Mouse (Mus musculus) spleen, postnatal 4 days (tissue): ENCODE measurements around the gene Trpv2.
A peak's percentile ranks its signal among the peaks of the same experiment; 100 is the strongest.

Experiments
- DNase-seq, 2 experiments: peaks; one replicate each; pipeline ENCODE4 v3.0.0; 2022; ENCODE audit warnings: low spot score in 2 of 2

Gene Trpv2

GRCm38 (mm10) chr11:62604123-62604706 is 29.9 kb downstream of the Trpv2 start:
- DNase-seq: no peak

DNA sequence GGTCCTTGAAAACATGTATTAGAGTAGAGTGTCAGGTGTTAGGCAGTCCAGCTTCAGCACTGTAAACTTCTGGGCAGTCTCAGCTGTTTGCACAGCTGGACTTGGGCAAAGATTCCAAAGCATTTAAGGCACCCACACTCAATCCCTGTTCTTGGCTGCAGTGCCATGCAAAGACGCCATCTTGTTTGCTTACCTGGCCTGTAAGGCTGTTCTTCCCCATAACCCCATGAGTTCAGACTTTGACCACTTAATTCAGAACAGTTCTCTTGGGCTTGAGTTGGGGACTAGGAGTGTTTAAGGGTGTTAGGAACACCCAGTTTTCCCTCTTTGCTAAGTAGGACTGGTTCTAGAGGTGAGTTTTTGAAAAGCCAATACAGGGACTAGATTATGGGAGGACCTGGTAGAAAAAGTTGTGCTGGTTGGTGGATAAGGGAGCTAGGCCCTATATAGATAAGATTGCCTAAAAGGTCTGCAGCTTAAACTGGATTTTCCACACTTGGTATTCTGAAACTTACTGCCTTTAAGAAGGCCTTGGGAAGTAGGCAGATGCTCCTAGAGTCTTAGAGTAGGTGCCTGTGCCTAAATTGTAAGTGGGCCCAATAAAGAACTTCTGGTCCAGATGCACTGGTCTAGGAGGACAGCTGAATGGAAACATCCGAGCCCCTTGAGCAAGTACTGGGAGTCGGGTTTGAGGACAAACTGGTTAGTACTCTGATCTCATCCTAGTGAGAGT is 30.8 kb downstream of the Trpv2 start:
- DNase-seq: no peak

- no peak for DNase-seq
These were observed 31.5 kb downstream of the Trpv2 start for GRCm38 (mm10) chr11:62605619-62606298.

GRCm38 (mm10) chr11:62606299-62607169 is 32.2 kb downstream of the Trpv2 start:
- no peak for DNase-seq

DNA sequence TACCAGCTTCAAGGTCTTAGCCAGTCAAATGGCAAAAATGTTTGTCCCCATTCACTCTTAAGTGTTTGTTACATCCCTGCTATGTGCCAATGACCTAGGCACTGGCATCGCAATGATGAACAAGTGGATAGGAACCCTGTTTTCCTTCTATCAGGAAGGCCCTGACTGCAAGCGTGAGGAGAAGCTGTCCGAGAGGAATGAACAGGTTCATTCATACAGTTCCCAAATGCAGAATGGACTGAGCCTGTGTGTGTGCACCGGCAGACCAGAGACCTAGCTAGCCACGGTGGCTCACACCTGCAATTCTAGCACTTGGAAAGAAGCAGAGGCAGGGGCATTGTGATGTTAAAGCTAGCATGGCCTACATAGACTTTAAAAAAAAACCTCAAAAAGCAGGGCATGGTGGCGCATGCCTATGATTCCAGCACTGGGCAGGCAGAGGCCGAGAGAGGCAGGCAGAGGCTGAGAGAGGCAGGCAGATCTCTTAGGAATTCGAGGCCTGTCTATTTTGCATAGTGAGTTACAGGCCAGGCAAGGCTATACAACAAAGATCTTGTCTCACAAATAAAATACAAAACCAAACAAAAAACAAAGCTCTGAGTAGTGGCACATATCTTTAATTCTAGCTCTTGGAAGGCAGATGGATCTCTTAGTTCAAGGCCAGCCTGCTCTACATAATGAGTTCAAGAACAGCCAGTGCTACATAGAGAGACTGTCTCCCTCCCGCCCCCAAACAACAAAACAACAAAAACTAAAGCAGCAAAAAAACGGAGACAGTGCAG is 33.1 kb downstream of the Trpv2 start:
- no peak for DNase-seq

GRCm38 (mm10) chr11:62607952-62608201 is 33.6 kb downstream of the Trpv2 start:
- DNase-seq: no peak

DNA sequence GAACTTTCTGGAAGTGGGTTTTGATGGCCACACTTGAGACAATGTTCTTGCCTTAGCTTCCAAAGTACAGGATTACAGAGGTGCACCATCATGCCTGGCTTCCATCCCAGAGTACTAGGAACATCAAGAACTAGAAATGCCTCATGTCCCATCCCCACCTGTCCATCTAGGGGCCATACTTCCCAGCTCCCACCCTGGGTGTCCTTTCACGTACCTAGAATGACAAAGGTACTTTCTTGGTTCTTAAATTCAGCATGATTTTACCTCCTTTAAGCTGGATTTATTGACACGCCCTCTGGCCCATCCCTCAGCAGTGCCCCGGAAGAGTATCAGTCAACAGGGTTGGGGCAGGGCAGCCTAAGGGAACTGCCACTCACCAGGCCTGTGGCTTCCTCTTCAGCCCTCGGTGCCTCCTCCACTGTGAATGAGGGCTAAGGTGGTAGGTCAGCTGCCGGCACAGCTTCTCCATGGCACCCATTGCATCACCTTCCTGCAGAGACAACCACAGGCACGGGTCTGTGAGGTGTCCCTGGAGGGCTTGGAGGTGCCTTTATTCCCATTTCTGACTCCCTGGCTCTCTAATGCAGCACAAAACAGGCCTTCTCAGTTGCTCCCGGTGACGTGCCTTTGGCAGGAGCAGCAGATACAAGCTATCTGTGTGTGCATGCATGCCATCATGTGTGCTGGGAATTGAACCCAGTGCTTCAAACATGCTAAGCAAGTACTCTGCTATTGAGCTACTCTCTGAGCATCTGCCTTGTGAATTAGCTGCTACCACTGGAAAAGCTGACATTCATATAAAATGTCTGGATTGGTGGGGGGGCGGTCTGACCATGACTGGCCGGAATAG is 34.8 kb downstream of the Trpv2 start:
- peak in 1 of 2 experiments; percentile 35 for DNase-seq

- DNase-seq: no peak
These were observed 36.0 kb downstream of the Trpv2 start for GRCm38 (mm10) chr11:62610304-62610703.

GRCm38 (mm10) chr11:62612604-62613003 is 38.3 kb downstream of the Trpv2 start:
- no peak for DNase-seq

DNA sequence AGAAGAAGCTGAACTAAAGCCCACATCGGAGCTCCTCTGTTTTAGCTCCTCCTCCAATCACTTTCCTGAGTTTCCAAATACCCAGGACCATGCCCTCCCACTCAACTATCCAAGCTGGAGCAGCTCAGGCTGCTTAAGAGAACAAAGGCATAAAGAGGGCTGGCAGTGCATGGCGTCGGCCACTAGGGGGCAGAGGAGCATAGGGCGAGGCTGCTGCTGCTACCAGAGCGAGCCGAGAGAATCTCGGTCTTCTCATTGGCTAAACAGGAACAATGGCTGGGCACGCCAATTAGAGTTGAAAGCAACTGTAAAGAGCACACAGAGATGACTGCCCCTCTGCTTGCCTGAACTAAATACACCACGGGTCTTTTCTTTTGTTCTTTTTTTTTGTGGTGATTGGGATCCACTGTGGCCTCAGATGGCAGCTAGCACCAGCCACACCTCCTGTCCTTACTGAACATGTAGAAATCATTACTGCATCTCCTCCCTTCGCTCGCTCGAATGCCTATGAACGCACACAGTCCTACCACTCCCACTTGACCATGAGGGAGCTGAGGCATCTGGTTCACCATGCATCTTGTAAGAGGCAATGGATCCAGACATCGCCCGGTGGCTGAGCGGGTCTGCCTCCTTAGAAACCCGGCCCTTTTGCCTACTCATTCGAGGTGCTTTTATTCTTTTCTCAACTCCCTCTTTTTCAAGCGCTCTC is 39.5 kb downstream of the Trpv2 start:
- DNase-seq: peak; percentile 85 to 96

DNA sequence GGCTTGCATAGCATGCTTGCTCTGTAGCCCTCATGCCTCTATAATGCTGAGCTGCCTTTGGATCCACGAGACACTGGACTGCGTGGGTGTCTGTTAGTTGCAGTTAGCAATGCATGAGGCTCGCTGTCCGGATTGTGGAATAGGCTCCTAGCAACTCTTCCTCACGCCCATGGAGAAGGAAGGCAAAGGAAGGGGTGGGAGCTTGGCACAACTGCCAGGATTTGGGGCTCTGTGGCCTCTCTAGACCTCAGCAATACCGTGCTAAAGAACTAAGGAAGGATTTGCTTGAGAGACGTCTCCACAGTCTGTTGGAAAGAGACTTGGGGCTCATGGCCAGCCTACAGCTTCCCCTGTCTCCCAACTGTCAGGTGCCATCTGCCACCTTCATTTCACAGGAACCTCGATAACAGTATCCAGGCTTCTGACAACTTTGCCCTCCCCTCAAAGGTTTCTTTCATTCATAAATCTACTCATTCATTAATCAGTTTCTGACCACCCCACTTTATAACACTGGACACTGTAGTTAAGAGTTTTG is 40.7 kb downstream of the Trpv2 start:
- DNase-seq: no peak

- no peak for DNase-seq
These were observed 41.2 kb downstream of the Trpv2 start for GRCm38 (mm10) chr11:62615456-62615855.

DNA sequence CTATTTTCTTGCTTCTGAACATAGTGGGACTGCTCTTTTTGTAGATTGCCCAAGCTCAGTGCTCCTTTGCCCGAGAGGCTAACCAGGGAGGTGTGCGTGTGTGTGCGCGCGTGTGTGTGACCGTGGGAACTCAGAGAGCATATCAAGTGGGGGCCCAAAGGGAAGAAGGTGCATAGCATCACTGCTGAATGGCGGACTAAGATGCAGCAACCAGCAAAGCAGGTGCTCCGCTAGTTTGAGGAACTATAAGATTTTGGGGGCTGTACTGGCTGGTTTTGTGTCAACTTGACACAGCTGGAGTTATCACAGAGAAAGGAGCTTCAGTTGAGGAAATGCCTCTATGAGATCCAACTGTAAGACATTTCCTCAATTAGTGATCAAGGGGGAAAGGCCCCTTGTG is 46.8 kb downstream of the Trpv2 start:
- no peak for DNase-seq

DNA sequence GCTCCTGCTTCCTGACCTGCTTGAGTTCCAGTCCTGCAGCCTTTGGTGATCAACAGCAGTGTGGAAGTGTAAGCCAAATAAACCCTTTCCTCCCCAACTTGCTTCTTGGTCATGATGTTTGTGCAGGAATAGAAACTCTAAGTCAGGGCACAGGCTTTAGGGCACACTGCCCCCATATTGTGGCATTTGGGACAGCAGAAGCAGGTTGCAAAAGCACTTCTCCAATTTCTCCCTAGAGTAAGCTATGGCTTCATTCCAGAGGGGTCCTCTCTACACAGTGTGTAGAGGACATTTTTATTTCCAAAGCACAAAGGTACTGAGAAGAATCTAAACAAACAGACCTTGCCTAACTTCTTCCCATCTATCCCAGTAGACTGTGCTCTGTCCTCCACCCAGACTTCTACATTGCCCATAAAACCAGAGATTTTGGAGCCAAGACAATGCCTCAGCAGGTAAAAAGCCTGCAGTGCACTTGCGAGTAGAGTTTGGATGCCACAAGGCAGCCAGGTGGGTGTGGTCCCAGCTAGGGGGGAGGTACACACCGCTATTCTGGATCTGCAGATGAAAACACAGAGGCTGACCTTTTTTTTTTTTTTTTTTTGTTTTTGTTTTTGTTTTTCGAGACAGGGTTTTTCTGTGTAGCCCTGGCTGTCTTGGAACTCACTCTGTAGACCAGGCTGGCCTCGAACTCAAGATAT is 47.4 kb downstream of the Trpv2 start:
- DNase-seq: no peak

DNA sequence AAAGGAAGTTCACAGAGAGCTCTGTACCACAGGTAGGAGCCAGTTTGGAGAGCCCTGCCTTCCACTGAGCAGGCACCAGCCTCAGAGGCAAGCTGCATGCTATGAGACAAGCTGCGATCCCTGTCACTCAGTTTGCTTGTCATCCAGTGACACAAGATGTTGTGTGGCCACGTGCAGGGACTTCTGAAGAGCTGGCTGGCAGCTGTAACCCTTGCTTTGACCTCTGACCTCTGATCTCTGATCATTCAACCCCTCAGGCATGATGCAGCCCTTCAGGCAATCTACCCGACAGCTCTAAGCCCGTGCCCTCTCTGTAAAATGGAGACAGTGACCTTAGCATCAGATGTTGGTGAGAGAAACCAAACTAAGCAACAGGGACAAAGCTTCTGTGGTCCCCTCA is 48.6 kb downstream of the Trpv2 start:
- DNase-seq: no peak

- no peak for DNase-seq
These were observed 50.3 kb downstream of the Trpv2 start for GRCm38 (mm10) chr11:62624341-62625291.

GRCm38 (mm10) chr11:62629352-62630224 is 55.3 kb downstream of the Trpv2 start:
- DNase-seq: no peak
